Mouse (Mus musculus) ES-E14 (cell line): Measurements from ENCODE around the gene Slc6a12. TPM values are rescaled to one million over a fixed set of nuclear protein-coding genes. Genes with fewer than 3 reads are reported as not detected.

Experiments
- DNase-seq: peaks from one replicate; pipeline ENCODE4 v3.0.0-alpha.2; 2013; ENCODE audit warnings: low read depth, low spot score
- H3K27ac ChIP-seq: 2 replicates; pipeline ENCODE4 v1.5.1; 2012; ENCODE audit warnings: low read depth, mild to moderate bottlenecking, low read length, moderate library complexity, mixed read lengths; ENCODE audit not compliant: poor library complexity, insufficient read depth, severe bottlenecking
- H3K36me3 ChIP-seq: 2 replicates; pipeline ENCODE4 v1.6.1; 2012; ENCODE audit warnings: mild to moderate bottlenecking, low read length, moderate library complexity, mixed read lengths; ENCODE audit not compliant: control insufficient read depth, poor library complexity, insufficient read depth, severe bottlenecking
- H3K4me1 ChIP-seq, 2 experiments: fragments of 150-350 bp in 1 of 2; sonication (generic) in 1 of 2; 2 replicates each; pipeline ENCODE4 v1.6.1; 2012; ENCODE audit warnings: low read length in 2 of 2, mild to moderate bottlenecking in 1 of 2, mixed read lengths in 1 of 2; ENCODE audit not compliant: control insufficient read depth in 2 of 2, insufficient read depth in 2 of 2, poor library complexity in 1 of 2
- H3K4me3 ChIP-seq, 2 experiments: fragments of 150-350 bp in 1 of 2; sonication (generic) in 1 of 2; 2 replicates each; pipeline ENCODE4 v1.5.1; 2012; ENCODE audit warnings: low read length in 2 of 2, low read depth in 1 of 2, mild to moderate bottlenecking in 1 of 2, mixed read lengths in 1 of 2; ENCODE audit not compliant: insufficient read depth in 1 of 2, poor library complexity in 1 of 2, severe bottlenecking in 1 of 2
- H3K9ac ChIP-seq: 2 replicates; pipeline ENCODE4 v1.6.1; 2012; ENCODE audit warnings: low read depth, mild to moderate bottlenecking, low read length, mixed read lengths; ENCODE audit not compliant: poor library complexity, insufficient read depth, severe bottlenecking
- H3K9me3 ChIP-seq: fragments of 150-350 bp; sonication (generic); 2 replicates; pipeline ENCODE4 v1.6.1; 2012; ENCODE audit warnings: low read depth, mild to moderate bottlenecking, low read length; ENCODE audit not compliant: control insufficient read depth, insufficient read depth
- CHD2 ChIP-seq: IDR thresholded peaks from 2 replicates; pipeline ENCODE4 v1.6.1; 2014; ENCODE audit warnings: mild to moderate bottlenecking, low read depth, low read length, inconsistent platforms
- HCFC1 ChIP-seq: IDR thresholded peaks from 2 replicates; pipeline ENCODE4 v1.6.1; 2012; ENCODE audit warnings: low read length, inconsistent platforms, borderline replicate concordance; ENCODE audit not compliant: insufficient read depth
- MAFK ChIP-seq: IDR thresholded peaks from 2 replicates; pipeline ENCODE4 v1.6.1; 2014; ENCODE audit warnings: mild to moderate bottlenecking, low read depth, low read length, inconsistent platforms; ENCODE audit not compliant: insufficient read depth
- ZC3H11A ChIP-seq: IDR thresholded peaks from 2 replicates; pipeline ENCODE4 v1.6.1; 2012; ENCODE audit warnings: low read depth, mild to moderate bottlenecking, inconsistent platforms, low read length, borderline replicate concordance
- ZNF384 ChIP-seq: IDR thresholded peaks from 2 replicates; pipeline ENCODE4 v1.6.1; 2012; ENCODE audit warnings: low read depth, low read length, inconsistent platforms
- in situ Hi-C, 2 experiments: fragments of 600-800 bp; cut with MboI; formaldehyde crosslinking; loops; one replicate each; pipeline ENCODE4 v1.15.1; 2025; ENCODE audit warnings: low sequenced_read_pairs in 2 of 2, inconsistent platforms in 1 of 2; ENCODE audit not compliant: unreplicated experiment in 2 of 2
- total RNA-seq: library from RNA; depleted of rRNA; stranded (reverse); fragments of 300-350 nt; gene quantifications from 2 replicates; pipeline ENCODE4 v1.2.3, GENCODE M21; 2012

Gene Slc6a12
- total RNA-seq, 1 experiment: 0.45 TPM

DNA sequence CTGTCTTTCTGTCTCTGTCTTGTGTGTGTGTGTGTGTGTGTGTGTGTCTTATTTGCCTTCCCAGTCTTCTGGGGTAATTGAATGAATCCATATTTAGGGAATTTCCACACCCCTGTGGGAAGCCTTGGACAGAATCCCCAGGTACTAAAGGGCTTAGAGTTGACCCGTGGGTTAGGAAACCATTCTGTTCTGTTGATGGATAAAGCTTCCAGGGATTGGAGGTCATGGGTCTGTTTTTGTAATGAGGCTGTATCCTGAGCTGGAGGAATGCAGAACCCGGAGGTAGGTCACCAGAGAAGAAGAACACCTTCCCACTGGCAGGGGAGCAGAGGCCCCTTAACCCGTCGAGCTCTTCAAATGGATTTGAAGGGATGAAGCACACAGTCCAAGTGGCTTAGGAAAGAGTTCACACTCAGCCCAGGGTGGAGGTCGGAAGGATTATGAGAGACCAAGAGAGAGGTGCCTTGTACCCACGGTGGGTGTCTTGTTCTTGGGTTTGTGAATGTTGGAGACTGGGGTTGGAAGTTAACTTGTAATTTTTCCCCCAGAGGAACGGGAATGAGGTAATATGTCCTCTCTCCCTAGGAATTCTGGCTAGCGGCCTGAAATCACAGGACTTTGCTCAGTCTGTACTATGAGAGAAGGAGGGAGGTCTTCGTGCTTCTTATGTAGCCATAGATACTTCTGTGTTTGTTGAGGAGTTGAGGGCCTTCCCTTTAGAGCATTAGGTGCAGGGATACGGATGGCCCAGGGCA, 39.2 kb upstream of the Slc6a12 start:
- Histone ChIP-seq H3K4me1 (peaks cover 0 to 5% of the 10 kb centered on the region in 2 experiments; a peak in 1 of 4 replicates), H3K9ac (no peak overlapping the region), H3K27ac (no peak overlapping the region), H3K9me3 (no peaks in the 10 kb centered on the region), H3K4me3 (no peak overlapping the region), H3K36me3 (no peaks in the 10 kb centered on the region)
- in situ Hi-C loops: no loop called here
- TF ChIP-seq HCFC1: no peak
- TF ChIP-seq ZC3H11A: no peak
- no peak for TF ChIP-seq CHD2
- TF ChIP-seq MAFK: no peak
- no peak for TF ChIP-seq ZNF384
- DNase-seq: no peak

DNA sequence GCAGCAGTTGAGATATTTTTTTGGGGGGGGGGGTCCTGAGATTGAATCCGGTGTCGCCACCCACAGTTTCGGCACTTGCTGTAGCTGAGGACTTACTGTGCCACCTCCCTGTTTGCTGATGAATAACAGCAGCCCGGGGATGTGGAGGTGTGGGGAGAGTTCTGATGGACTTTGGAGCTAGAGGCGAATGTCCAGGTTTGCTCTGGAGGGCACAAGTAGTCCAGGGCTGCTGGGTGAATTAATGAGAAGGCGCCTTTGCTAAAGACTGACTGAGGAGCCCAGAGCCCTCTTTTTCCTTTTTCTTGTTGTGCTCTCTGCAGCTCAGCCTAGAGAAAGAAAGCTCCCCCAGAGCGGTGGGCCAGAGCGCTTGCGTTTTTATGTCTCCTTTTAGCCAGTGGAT, 38.2 kb upstream of the Slc6a12 start:
- no peak overlapping the region for H3K4me3 ChIP-seq
- H3K9ac ChIP-seq: no peak overlapping the region
- H3K36me3 ChIP-seq: no peaks in the 10 kb centered on the region
- H3K27ac ChIP-seq: no peak overlapping the region
- peaks cover 0 to 5% of the 10 kb centered on the region in 2 experiments; a peak in 1 of 4 replicates for H3K4me1 ChIP-seq
- DNase-seq: no peak
- TF ChIP-seq ZNF384 (no peak), MAFK (no peak), ZC3H11A (no peak), CHD2 (no peak), HCFC1 (no peak)
- in situ Hi-C loops: no loop called here
- no peaks in the 10 kb centered on the region for H3K9me3 ChIP-seq

DNA sequence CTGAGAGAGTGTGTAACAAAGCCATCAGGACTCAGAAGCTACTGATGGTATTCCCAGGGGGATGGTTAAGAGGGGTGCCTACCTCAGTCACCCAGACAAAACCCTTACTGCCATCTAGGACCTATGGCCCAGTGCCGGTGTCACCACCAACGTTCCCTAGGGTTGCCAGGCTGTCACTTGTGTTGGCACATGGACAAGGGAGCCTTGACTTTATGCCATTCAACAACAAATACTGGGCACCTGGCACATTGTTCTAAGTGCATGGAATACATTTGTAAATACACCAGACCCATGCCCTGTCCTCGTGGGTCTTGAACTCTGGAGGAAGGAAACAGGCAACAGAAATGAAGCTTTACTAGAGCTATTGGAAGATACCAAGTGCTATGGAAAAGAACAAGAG, 37.3 kb upstream of the Slc6a12 start:
- no peak overlapping the region for H3K27ac ChIP-seq
- no peaks in the 10 kb centered on the region for H3K9me3 ChIP-seq
- H3K9ac ChIP-seq: no peak overlapping the region
- H3K4me3 ChIP-seq: no peak overlapping the region
- no peaks in the 10 kb centered on the region for H3K36me3 ChIP-seq
- peaks cover 0 to under 1% of the 10 kb centered on the region in 2 experiments; a peak in 1 of 4 replicates for H3K4me1 ChIP-seq
- in situ Hi-C loops: no loop called here
- no peak for TF ChIP-seq ZNF384
- no peak for TF ChIP-seq CHD2
- TF ChIP-seq ZC3H11A: no peak
- DNase-seq: no peak

DNA sequence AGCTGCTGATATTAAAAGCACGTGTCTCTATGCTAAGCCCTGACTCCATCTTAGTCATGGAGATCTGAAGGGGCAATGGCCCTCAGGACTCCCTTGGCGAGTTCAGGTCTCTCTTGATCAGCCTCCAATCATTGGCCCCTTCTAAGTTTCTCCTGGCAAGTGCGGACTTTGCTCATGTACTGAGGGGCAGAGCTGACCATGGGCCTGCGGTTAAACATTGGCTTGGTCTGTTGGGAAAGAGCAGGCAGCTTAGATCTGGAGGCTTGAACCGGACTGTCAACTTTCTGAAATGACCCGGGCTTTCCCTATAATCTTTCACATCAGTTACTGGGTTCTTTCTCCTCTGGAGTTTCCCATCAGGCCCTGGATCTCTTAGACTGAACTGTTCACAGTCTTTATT, 31.9 kb upstream of the Slc6a12 start:
- H3K4me3 ChIP-seq: no peak overlapping the region
- no peaks in the 10 kb centered on the region for H3K36me3 ChIP-seq
- TF ChIP-seq ZNF384: no peak
- TF ChIP-seq CHD2: no peak
- TF ChIP-seq HCFC1: no peak
- no peak for TF ChIP-seq ZC3H11A
- no peak for TF ChIP-seq MAFK
- no peaks in the 10 kb centered on the region; a peak in 1 of 4 replicates for H3K4me1 ChIP-seq
- no peak for DNase-seq
- in situ Hi-C loops: no loop called here
- H3K9ac ChIP-seq: no peak overlapping the region
- H3K27ac ChIP-seq: no peak overlapping the region
- no peaks in the 10 kb centered on the region for H3K9me3 ChIP-seq

DNA sequence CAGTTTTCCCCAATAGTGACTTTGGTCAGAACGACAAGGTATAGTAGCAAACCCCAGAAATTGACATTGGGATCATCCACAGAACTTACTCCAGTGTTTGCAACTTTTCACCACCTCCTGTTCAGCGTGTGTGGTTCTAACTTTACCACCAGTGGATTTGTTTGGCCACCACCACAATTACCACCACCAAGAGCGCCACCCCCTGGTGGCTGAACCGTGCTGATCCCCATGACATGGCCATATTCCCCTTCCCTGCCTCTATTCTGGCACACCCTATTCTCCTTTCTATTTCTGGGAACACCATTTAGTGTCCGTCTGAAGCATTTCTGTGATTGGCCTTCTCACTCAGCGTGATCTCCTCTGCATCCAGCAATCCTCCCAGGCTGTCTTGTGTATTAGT, 23.8 kb upstream of the Slc6a12 start:
- H3K9me3 ChIP-seq: no peaks in the 10 kb centered on the region
- DNase-seq: no peak
- H3K27ac ChIP-seq: no peak overlapping the region
- no peak overlapping the region for H3K9ac ChIP-seq
- TF ChIP-seq CHD2 (no peak), HCFC1 (no peak), MAFK (no peak)
- no peaks in the 10 kb centered on the region for H3K36me3 ChIP-seq
- no peak overlapping the region for H3K4me3 ChIP-seq
- in situ Hi-C loops: no loop called here
- H3K4me1 ChIP-seq: no peaks in the 10 kb centered on the region; a peak in 1 of 4 replicates
